Mouse (Mus musculus) hindbrain, embryonic 15.5 days (tissue): ENCODE measurements around the gene Tmem119. TPM values are rescaled to one million over a fixed set of nuclear protein-coding genes. Genes with fewer than 3 reads are reported as not detected.
"Not testable (repeated sequence)": the region's sequence is repeated elsewhere in the genome, so short reads cannot be mapped to it uniquely, and the experiment has no call there.

Experiments used
- ATAC-seq: fragments of 200-750 bp; cut with Nextera tagmentation; 2 replicates; pipeline ENCODE4 v1.8.0; 2017; ENCODE audit warnings: low read depth, moderate number of reproducible peaks, moderate TSS enrichment; ENCODE audit not compliant: low FRiP score
- H3K27ac ChIP-seq: fragments of 300-500 bp; sonication (generic); replicated peaks from 2 replicates; pipeline ENCODE4 v1.5.1; 2015; ENCODE audit warnings: mild to moderate bottlenecking, inconsistent platforms
- H3K27me3 ChIP-seq: fragments of 300-500 bp; sonication (generic); 2 replicates; pipeline ENCODE4 v1.6.1; 2015; ENCODE audit warnings: control low read depth, inconsistent platforms
- H3K36me3 ChIP-seq: fragments of 300-500 bp; sonication (generic); 2 replicates; pipeline ENCODE4 v1.6.1; 2015; ENCODE audit warnings: control low read depth, inconsistent platforms
- H3K4me1 ChIP-seq: fragments of 300-500 bp; sonication (generic); replicated peaks from 2 replicates; pipeline ENCODE4 v1.6.1; 2015; ENCODE audit warnings: control low read depth, inconsistent platforms
- H3K4me2 ChIP-seq: fragments of 300-500 bp; sonication (generic); 2 replicates; pipeline ENCODE4 v1.6.1; 2015; ENCODE audit warnings: moderate library complexity, mild to moderate bottlenecking, inconsistent platforms
- H3K4me3 ChIP-seq: fragments of 300-500 bp; sonication (generic); 2 replicates; pipeline ENCODE4 v1.5.1; 2015; ENCODE audit warnings: mild to moderate bottlenecking, inconsistent platforms
- H3K9ac ChIP-seq: fragments of 300-500 bp; sonication (generic); 2 replicates; pipeline ENCODE4 v1.6.1; 2015; ENCODE audit warnings: inconsistent platforms
- H3K9me3 ChIP-seq: fragments of 300-500 bp; sonication (generic); 2 replicates; pipeline ENCODE4 v1.6.1; 2016; ENCODE audit warnings: control low read depth, inconsistent platforms
- WGBS: fragments of 180-500 bp; shearing (Covaris S2); methylation state at CpG from one replicate; pipeline ENCODE4 v1.1.7; 2015; 5-methylcytosine and 5-hydroxymethylcytosine counted together
- polyA plus RNA-seq: library from polyadenylated mRNA; unstranded; fragments of >200 nt; fragmentation: Nextera tagmentation; extraction: Ambion mirVana; gene quantifications from 2 replicates; pipeline ENCODE4 v1.2.1, GENCODE M21; 2015

The Tmem119 gene
- polyA plus RNA-seq, 1 experiment from 2014 or later: 6.5 TPM

DNA sequence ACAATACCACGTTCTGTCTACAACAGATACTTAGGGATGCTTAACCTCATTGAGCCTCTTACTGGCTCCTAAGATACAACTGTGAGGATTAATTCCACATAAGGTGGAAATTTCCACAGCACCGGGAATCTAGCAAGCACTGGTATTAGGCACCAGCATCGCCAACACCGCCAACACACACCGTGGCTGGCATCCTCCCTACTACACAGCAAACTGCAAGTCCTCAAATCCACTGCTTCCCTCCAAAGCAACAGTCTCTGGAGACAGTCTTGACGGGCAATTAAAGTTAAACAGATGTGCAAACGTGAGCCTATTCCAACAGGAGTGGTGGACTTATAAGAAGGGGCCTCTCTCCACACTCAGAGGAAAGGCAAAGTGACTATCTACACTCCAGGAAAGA lies 19.1 kb downstream of the Tmem119 start:
- H3K9me3 ChIP-seq: no peaks in the 10 kb centered on the region
- H3K9ac ChIP-seq: no peak overlapping the region
- H3K4me2 ChIP-seq: no peak overlapping the region
- ATAC-seq: no peak
- whole genome bisulfite sequencing: 81% methylated on average over 7 of the region's 7 CpGs
- H3K36me3 ChIP-seq: peaks cover 10% of the 10 kb centered on the region
- H3K4me3 ChIP-seq: no peak overlapping the region
- H3K4me1 ChIP-seq: no peaks in the 10 kb centered on the region
- no peak overlapping the region for H3K27ac ChIP-seq
- H3K27me3 ChIP-seq: peaks cover 12% of the 10 kb centered on the region; the same call in 1 of the 2 replicates

DNA sequence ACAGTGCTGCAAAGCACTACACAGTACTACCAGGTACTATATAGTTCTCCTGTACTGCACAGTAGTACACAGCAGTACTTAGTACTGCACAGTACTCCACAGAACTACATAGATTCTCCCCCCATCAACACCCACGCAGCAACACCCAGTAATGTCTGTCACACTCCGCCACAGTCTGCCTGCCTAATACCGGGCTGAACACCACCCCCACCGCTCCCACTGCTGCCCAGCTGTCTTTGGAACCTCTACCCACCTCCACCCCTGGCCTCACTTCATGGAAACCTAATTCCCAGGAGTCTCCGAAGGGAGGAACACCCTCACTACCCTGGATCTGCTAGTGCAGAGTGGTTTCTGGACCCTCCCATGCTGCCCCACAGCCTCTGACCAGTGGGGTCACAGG lies 19.6 kb downstream of the Tmem119 start:
- H3K9me3 ChIP-seq: no peaks in the 10 kb centered on the region
- no peak overlapping the region for H3K4me2 ChIP-seq
- no peaks in the 10 kb centered on the region for H3K4me1 ChIP-seq
- ATAC-seq: no peak
- WGBS: 90% methylated on average over 5 of the region's 5 CpGs
- peaks cover 15% of the 10 kb centered on the region for H3K36me3 ChIP-seq
- peaks cover 12% of the 10 kb centered on the region; the same call in 1 of the 2 replicates for H3K27me3 ChIP-seq
- H3K9ac ChIP-seq: no peak overlapping the region
- H3K4me3 ChIP-seq: no peak overlapping the region
- no peak overlapping the region for H3K27ac ChIP-seq

DNA sequence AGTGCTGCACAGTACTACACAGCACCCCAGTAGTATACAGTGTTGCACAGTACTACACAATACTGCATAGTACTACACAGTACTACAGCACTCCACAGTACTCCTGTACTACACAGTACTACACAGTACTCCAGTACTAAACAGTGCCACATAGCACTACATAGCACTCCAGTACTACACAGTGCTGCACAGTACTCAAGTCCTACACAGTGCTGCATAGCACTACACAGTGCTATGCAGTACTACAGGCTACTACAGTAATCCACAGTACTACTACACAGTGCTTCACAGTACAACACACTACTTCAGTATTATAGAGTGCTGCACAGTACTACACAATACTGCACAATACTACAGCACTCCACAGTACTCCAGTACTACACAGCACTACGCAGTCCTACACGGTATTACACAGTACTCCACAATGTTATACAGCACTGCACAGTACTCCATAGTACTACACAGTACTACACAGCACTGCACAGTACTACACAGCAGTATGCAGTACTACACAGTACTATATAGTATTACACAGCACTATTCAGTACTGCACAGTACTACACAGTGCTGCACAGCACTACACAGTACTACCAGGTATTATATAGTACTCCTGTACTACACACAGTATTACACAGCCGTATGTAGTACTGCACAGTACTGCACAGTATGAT lies 20.1 kb downstream of the Tmem119 start:
- ATAC-seq: peak; percentile 74
- 97% methylated on average over 3 of the region's 3 CpGs for WGBS
- no peak overlapping the region for H3K27ac ChIP-seq
- H3K4me1 ChIP-seq: no peaks in the 10 kb centered on the region
- H3K27me3 ChIP-seq: peaks cover 12% of the 10 kb centered on the region; the same call in 1 of the 2 replicates
- peaks cover 20% of the 10 kb centered on the region for H3K36me3 ChIP-seq
- H3K9ac ChIP-seq: no peak overlapping the region
- no peak overlapping the region for H3K4me2 ChIP-seq
- H3K4me3 ChIP-seq: no peak overlapping the region
- H3K9me3 ChIP-seq: no peaks in the 10 kb centered on the region

DNA sequence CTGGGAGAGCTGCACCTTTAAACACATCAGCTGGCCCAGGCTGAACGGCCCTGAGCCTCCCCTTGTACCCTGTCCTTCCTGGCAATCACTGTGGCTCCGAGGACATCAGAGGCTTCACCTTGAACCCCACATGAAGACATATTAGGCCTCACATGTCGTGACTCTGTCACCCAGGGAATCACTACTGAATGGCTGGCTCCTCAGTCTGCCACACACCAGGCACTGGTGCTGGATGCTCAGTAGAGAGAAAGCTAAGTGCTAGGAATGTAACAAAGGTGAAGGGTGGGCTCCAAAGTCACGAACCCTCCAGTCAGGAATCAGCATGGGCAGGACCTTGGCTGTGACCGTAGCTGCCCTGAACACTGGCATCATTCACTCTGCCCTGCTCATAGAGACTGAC lies 20.7 kb downstream of the Tmem119 start:
- Histone ChIP-seq H3K4me3 (no peak overlapping the region), H3K9ac (no peak overlapping the region), H3K9me3 (no peaks in the 10 kb centered on the region), H3K27me3 (peaks cover 12% of the 10 kb centered on the region; the same call in 1 of the 2 replicates), H3K27ac (no peak overlapping the region), H3K4me2 (no peak overlapping the region), H3K36me3 (peaks cover 27% of the 10 kb centered on the region), H3K4me1 (no peaks in the 10 kb centered on the region)
- no peak for ATAC-seq
- whole genome bisulfite sequencing: 81% methylated on average over 5 of the region's 5 CpGs

DNA sequence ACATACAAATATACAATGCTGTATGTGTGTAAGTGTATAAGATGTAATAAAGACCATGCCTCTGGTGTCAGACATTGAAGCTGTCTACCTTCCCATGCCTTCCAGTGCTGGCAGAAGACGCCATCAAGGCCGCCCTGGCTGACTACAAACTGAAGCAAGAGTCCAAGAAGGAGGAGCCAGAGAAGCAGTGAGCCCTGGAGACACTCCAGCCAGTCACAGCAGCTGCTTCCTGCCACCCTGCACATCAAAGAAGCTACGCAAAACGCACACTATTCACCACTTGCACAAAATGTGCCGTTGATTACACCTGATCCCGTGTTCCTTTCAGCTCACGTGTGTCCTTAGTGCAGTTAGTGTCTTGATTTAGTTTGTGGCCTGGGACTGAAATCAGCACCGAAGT lies 22.6 kb downstream of the Tmem119 start:
- 93% methylated on average over 8 of the region's 8 CpGs for WGBS
- not testable (repeated sequence) for H3K4me3 ChIP-seq, H3K27me3 ChIP-seq, ATAC-seq, H3K4me2 ChIP-seq, H3K9me3 ChIP-seq, H3K27ac ChIP-seq, H3K9ac ChIP-seq
- Histone ChIP-seq H3K36me3 (peaks cover 29% of the 10 kb centered on the region), H3K4me1 (peaks cover 11% of the 10 kb centered on the region)

DNA sequence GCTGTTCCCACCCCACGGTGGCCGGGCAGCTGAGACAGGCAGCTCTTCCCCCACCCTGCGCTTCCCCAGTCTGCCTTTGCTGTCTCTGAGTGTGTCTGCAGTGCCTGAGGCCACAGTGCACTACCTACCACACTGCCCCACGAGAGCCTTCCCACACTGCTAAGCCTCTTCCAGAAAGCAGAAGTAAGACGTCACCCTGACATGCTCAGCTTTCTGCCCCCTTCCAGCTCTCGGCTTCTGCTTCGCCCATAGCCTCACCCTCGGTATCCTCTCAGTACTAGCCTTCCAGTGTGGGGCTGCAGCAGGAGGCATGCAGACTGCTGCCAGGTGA lies 23.5 kb downstream of the Tmem119 start:
- H3K4me3 ChIP-seq: no peak overlapping the region
- no peak for ATAC-seq
- no peak overlapping the region for H3K27ac ChIP-seq
- no peak overlapping the region for H3K4me2 ChIP-seq
- H3K4me1 ChIP-seq: peaks cover 11% of the 10 kb centered on the region
- H3K27me3 ChIP-seq: no peaks in the 10 kb centered on the region
- H3K9me3 ChIP-seq: no peaks in the 10 kb centered on the region
- 91% methylated on average over 8 of the region's 8 CpGs for WGBS
- no peak overlapping the region for H3K9ac ChIP-seq
- peaks cover 29% of the 10 kb centered on the region for H3K36me3 ChIP-seq

DNA sequence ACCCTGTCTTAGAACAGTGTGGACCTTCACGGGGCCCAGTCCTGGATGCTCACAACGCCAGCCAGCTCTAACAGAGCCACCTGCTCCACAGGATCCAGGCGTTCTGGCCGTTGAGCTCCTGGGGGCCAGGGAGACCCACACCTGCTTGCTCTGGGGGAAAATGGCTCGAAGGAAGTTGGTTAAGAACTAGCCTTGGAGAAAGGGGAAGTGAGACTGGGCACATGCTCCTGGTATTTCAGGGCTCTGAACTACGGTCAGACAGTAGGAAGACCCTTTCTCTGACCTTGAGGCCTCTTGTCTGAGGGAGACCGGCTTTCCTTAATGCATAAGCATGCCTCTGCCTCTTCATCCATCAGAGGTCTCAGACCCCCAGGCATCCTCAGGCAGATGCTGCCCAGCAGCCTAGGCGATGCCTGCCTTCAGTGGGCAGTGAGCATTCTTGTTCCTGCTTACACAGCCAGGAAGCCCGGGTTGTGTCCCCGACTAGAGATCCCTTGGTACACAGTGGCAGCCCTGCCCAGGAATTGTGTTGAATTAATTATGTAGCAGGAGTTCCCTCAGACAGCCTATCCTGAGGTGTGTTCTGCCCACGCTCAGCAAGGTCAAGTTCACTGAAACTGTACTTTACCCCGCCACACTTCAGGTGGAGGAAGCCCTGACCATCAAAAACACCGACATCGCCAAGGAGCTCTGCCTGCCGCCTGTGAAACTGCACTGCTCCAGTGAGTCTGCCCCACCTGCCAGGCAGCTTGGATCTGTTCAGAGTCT lies 24.0 kb downstream of the Tmem119 start:
- H3K27ac ChIP-seq: no peak overlapping the region
- no peak overlapping the region for H3K9ac ChIP-seq
- 94% methylated on average over 15 of the region's 15 CpGs for WGBS
- no peaks in the 10 kb centered on the region for H3K9me3 ChIP-seq
- peaks cover 29% of the 10 kb centered on the region for H3K36me3 ChIP-seq
- no peaks in the 10 kb centered on the region for H3K27me3 ChIP-seq
- ATAC-seq: no peak
- peaks cover 11% of the 10 kb centered on the region for H3K4me1 ChIP-seq
- no peak overlapping the region for H3K4me3 ChIP-seq
- H3K4me2 ChIP-seq: no peak overlapping the region

DNA sequence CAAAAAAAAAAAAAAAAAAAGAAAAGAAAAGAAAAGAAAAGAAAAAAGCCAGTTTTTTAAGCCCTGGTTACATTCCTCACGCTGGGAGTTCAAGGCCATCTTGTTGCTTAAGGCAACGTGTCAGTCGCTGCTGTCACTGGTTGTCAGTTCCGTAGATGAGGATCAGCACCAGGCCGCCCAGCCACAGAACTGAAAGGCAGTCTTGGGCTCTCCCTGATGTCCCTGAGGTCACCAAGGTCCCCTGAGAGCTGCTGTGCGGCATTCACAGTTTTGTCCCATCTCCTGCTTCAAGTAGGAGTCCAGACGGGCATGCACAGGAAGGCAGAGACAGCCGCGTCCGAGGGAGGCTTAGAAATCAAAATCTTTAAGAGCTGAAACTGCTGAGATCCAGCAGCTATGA lies 24.7 kb downstream of the Tmem119 start:
- 94% methylated on average over 10 of the region's 10 CpGs for WGBS
- H3K36me3 ChIP-seq: peaks cover 29% of the 10 kb centered on the region
- no peak for ATAC-seq
- H3K27ac ChIP-seq: no peak overlapping the region
- no peak overlapping the region for H3K9ac ChIP-seq
- H3K4me3 ChIP-seq: no peak overlapping the region
- no peaks in the 10 kb centered on the region for H3K9me3 ChIP-seq
- H3K4me2 ChIP-seq: no peak overlapping the region
- no peaks in the 10 kb centered on the region for H3K27me3 ChIP-seq
- H3K4me1 ChIP-seq: peaks cover 14% of the 10 kb centered on the region

DNA sequence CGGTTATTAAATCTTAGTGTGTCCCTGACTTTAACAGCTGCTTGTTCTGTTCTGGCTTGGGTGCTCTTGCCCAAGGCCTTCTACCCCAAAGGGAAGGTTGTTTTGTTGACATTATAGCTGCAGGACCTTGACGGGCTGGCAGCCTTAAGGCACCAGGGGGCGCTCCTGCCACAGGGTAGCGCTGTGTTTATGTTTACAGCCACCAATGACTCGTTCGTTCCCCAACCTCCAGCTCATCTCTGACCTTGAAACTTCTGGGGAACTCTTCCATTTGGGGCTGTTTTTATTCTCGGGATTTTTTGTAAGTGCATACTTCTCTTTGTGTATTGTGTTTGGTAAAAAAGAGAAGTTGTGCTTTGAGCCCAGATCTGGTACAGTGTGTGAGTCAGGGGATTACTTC lies 26.7 kb downstream of the Tmem119 start:
- WGBS: 0% methylated on average over 7 of the region's 7 CpGs
- Histone ChIP-seq H3K36me3 (peaks cover 29% of the 10 kb centered on the region), H3K27me3 (no peaks in the 10 kb centered on the region), H3K27ac (no peak overlapping the region), H3K4me3 (peak overlapping the region; percentile 93), H3K4me1 (peaks cover 33% of the 10 kb centered on the region), H3K4me2 (peak overlapping the region; percentile 97), H3K9me3 (no peaks in the 10 kb centered on the region), H3K9ac (peak overlapping the region; percentile 64)
- no peak for ATAC-seq

DNA sequence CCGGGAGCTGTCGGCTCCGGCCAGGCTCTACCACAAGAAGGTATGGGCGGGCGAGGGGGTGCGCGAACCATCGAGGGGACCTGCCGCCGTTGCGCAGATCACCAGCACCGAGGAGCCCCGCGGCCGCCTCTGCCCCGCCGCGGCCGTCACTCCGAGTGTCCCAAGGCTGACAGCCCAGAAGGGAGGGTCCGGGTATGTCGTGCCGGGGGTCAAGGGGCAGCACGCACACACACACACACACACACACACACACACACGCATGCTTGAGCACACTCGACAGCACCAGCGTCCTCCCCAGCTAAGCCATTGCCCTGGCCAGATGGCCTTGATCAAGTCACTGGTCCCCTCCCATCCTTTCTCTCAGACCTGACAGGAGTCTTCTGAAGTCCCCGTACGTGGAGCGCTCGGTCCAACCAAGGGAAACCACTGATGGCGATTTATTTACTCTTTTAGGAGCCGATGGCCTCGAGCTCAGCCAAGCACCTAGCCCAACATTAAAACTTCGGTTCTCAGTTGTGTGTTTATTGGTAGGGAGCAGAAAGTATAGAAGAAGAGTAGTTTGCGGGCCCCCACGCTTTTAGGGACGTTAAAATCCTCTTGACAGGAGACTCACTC lies 27.3 kb downstream of the Tmem119 start:
- H3K9me3 ChIP-seq: no peaks in the 10 kb centered on the region
- ATAC-seq: peak; percentile 58; the same call in 1 of the 2 replicates
- H3K4me2 ChIP-seq: peak overlapping the region; percentile 97
- peaks cover 29% of the 10 kb centered on the region for H3K36me3 ChIP-seq
- WGBS: 2% methylated on average over 38 of the region's 38 CpGs
- H3K9ac ChIP-seq: peak overlapping the region; percentile 64
- H3K4me3 ChIP-seq: peak overlapping the region; percentile 93
- H3K27ac ChIP-seq: peak overlapping the region; percentile 99
- no peaks in the 10 kb centered on the region for H3K27me3 ChIP-seq
- H3K4me1 ChIP-seq: peaks cover 33% of the 10 kb centered on the region

DNA sequence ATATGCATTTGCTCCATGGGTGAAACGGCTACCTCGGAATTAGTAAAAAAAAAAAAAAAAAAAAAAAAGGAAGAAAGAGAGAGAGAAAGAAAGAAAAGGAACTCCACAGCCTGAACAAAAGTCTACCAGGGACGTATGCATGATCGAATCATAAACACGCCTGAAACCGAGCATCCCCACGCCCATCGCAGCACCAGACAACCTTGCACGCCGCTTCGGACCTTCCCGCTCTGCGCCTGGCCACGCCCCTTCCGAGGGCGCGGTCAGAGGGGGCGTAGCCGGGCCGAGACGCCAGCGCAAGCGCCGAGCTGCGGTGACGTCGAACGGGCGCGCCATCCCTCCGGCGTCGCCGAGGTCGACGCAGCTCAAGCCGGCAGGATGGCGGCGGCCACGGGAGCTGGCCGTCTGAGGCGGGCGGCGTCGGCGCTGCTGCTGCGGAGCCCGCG lies 27.8 kb downstream of the Tmem119 start, which contains the start of the genes Sart3 and Iscu:
Sart3 (minus strand) TSS at position 61 of the 446 bp plus-strand sequence.
Iscu (plus strand) TSS at position 299 of the 446 bp plus-strand sequence.
- peak within 1 kb of the TSS; percentile 97 for H3K4me2 ChIP-seq
- ATAC-seq: peak; percentile 87
- under 1% methylated on average over 46 of the region's 49 CpGs for WGBS

More for the DNA sequence above, 27.8 kb downstream of the Tmem119 start, which contains the start of the genes Sart3 and Iscu:
- Histone ChIP-seq H3K36me3 (peaks cover 29% of the 10 kb centered on the region), H3K9me3 (no peaks in the 10 kb centered on the region), H3K4me1 (peaks cover 33% of the 10 kb centered on the region), H3K27ac (peak within 1 kb of the TSS; percentile 99), H3K27me3 (no peaks in the 10 kb centered on the region), H3K9ac (peak within 1 kb of the TSS; percentile 80), H3K4me3 (peak within 1 kb of the TSS; percentile 93)
